Mouse (Mus musculus) left cerebral cortex, postnatal 25 days (tissue): Measurements from ENCODE around the gene Fbxw13. TPM values are rescaled to one million over a fixed set of nuclear protein-coding genes. Genes with fewer than 3 reads are reported as not detected.
"Not testable (repeated sequence)": the region's sequence is repeated elsewhere in the genome, so short reads cannot be mapped to it uniquely, and the experiment has no call there.

ENCODE experiments used
- DNase-seq, 2 experiments: peaks; one replicate each; pipeline ENCODE4 v3.0.0; 2022; ENCODE audit warnings: low spot score in 2 of 2, mixed read lengths in 1 of 2
- intact Hi-C: fragments of 180-260 bp; cut with DNase I; formaldehyde crosslinking; loops from one replicate; pipeline ENCODE4 v1.15.1; 2025
- total RNA-seq, 2 experiments: library from RNA; stranded (reverse); gene quantifications; 2 replicates each; pipeline ENCODE4 v1.2.3; 2021

Gene Fbxw13
- not detected for total RNA-seq

DNA sequence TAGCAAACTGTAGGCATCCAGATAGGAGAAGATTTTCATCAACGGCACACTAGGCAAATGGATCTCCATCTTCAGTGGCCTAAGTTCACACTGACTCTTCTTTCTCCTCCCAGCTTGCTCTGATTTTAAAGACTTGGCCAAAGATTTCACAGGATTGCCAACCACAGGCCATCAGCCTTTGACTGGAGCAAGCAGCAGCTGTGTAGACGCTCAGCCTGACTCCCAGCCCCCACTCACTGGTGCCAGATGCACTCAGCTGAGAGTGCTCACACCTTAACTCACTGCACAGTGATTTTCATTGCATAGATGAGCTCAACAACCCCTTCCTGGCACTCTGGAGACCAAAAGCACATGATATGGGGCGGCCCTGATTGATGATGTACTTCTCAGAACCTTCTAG lies at the start of gene Fbxw13:
Fbxw13 (minus strand) TSS at position 101 of the 400 bp plus-strand sequence.
- DNase-seq, intact Hi-C loops: not testable (repeated sequence)

DNA sequence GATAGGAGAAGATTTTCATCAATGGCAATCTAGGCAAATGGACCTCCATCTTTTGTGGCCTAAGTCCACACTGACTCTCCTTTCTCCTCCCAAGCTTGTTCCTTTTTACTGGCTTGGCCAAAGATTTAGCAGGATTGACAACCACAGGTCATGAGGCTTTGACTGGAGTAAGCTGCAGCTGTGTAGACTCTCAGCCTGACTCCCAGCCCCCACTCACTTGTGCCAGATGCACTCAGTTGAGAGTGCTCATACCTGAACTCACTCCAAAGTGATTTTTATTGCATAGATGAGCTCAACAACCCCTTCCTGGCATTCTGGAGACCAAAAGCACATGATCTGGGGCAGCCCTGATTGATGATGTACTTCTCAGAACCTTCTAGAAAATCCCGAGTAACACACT lies 38.9 kb upstream of the Fbxw13 start, which contains the start of gene Fbxw20:
Fbxw20 (minus strand) TSS at position 101 of the 400 bp plus-strand sequence.
- intact Hi-C loops: no loop called here
- DNase-seq: no peak

DNA sequence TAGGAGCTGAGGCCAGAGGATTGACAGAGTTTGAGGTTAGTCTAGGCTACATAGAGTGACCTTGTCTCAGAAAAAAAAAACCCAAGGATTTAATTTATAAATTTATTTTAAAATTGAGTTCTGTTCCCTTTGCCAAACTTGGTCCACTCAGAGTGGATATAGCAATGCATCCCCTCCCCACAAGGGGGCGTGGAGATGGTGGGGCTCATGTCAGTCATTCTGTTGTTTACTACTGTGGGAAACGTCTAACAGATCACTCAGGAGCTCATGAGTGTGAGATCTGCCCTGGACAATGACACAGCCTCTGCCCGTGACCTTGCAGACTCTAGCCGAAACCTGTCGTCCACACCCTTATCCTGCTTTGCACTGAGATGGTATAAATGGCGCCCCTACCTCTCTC lies 22.7 kb upstream of the Fbxw13 start:
- DNase-seq: no peak
- intact Hi-C loops: no loop called here

DNA sequence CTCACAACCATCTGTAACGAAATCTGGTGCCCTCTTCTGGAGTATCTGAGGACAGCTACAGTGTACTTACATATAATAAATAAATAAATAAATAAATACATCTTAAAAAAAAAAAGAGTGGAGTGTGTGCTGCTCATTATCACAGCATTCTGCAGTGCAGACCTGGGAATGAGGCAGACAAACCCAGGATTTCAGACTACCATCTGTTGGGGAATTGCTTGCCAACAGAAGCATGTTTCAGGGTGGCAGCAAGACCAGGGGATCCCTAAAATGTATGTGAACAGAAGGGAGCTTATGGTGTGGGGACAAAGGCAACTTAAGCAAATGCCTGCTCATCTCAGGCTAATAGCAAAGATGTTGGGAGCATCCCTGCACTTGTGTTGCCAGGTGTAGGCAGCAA lies 5.6 kb upstream of the Fbxw13 start:
- intact Hi-C loops: not testable (repeated sequence)
- DNase-seq: peak in 1 of 2 experiments; percentile 24

DNA sequence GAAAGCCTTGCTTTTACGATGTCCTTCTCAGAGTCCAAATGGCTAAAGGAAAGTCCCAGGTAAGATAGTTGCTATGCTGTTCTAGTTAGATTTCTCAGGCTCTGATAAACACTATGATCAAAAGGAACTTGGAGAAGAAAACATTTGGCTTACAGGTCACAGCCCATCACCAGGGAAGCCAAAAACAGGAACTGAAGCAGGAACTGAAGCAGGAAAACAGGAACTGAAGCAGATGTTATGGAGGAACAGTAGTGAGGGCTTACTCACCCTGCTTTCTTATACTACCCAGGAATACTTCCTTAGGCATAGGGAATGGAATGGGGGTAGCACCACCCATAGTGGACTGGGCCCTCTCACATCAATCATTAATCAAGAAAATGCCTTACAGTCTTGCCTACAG lies 4.6 kb upstream of the Fbxw13 start:
- DNase-seq: no peak
- intact Hi-C loops: no loop called here

DNA sequence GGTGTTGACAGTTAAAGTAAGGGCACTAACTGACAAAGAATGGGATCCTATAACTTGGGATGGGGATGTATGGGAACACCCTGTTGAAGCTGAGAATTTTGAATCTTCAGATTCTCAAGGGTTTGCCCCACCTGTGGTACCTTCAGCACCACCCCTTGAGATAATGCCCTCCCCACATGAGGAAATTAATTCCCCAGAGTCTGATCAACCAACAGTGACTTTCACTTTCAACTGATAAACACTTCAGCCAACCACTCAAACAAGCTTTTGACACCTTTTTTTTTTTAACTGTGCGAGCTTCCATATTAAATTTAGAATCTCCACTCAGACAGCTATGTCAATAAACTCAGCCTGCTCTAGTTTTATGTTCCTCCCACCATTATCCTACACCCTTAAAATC lies 3.6 kb upstream of the Fbxw13 start:
- intact Hi-C loops: no loop called here

DNA sequence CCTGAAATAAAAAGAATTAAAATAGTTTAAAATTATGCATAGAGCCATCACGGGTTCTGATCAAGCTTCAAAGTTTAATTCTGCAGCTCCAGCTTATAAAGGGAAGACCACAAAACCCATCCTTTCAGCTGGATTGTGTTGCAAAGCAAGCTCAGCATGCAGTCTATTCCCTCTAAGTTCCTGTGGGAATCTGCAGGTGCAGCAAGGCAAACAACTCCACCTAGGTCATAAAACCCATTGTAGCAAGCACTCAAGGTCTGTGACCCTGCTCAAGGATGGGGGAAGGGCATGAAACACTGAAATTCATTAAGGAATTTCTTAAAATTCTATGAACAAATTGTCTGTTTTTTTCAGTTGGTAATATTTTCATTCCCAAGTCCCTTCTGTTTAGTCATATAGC lies 18.6 kb downstream of the Fbxw13 start:
- intact Hi-C loops: no loop called here
- no peak for DNase-seq

More for the DNA sequence above, 3.6 kb upstream of the Fbxw13 start:
- DNase-seq: no peak

DNA sequence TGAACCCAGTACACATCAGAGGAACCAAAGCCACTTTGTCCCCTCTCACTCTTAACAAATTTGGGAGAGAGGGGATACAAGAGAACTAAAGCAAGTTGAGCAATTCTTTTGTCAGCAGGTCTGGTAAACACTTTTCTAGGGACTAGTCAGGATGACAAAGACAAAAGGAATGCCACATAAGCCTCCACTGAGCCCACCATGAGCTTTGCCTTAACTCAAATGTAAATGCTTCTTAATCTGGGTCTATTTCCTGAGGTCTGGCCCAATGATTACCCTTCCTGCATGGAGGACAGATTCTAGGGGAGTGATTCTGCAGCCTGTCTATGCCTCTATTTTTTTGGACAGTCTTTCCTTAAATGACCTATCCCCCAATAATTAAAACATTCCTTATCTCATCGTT lies 19.5 kb downstream of the Fbxw13 start:
- DNase-seq: no peak
- intact Hi-C loops: no loop called here

DNA sequence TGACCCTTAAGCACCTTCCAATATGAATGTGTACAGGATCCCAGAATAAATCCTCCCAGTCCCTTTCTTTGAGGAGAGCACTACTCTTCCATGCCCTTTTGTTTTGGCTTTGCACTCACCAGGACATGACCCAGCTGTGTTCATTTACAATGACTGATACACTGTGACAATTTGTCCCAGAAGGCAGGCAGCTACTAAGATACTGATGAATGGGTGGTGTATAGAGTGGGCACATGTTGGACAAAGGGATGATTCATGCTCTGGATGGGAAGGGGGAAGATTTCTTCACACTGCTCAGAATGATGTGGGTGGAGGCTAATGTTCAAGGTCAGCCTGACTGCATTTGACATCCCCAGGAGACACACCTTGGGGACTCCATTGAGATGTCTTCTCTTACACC lies 28.5 kb downstream of the Fbxw13 start:
- intact Hi-C loops: no loop called here
- no peak for DNase-seq

DNA sequence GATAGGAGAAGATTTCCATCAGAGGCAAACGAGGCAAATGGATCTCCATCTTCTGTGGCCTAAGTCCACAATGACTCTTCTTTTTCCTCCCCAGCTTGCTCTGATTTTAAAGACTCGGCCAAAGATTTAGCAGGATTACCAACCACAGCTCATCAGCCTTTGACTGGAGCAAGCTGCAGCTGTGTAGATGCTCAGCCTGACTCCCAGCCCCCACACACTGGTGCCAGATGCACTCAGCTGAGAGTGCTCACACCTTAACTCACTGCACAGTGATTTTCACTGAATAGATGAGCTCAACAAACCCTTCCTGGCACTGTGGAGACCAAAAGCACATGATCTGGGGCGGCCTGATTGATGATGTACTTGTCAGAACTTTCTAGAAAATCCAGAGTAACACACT lies 33.8 kb downstream of the Fbxw13 start, which contains the start of gene Fbxw21:
Fbxw21 (minus strand) TSS at position 101 of the 400 bp plus-strand sequence.
- DNase-seq: no peak
- intact Hi-C loops: no loop called here

DNA sequence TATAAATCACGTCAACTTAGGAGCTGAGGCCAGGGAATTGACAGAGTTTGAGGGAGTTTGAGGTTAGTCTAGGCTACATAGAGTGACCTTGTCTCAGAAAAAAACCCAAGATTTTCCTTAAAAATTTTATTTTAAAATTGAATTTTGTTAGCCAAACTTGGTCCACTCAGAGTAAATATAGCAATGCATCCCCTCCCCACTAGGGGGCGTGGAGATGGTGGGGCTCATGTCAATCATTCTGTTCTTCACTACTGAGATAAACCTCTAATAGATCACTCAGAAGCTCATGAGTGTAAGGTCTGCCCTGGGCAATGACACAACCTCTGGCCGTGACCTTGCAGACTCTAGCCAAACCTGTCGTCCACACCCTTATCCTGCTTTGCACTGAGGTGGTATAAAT lies 55.4 kb downstream of the Fbxw13 start:
- intact Hi-C loops: not testable (repeated sequence)

DNA sequence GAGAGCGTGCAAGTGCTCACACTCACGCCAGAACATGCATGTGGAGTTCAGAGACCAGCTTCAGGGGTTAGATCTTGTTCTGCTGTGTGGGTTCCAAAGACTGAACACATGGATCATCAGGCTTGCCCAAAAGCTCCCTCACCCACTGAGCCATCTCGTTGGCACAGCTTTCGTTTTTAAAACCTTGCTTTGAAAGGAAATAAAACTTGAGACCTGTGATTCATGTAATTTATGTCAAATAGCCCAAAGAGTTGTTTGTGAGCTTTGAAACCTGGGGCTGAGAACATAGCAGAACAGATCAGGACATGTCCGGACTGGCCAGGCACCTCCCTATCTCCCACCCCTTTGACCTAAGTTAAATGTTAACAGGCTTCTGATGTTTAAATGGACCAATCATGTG lies 65.7 kb downstream of the Fbxw13 start:
- intact Hi-C loops: no loop called here
- DNase-seq: no peak

More for the DNA sequence above, 55.4 kb downstream of the Fbxw13 start:
- DNase-seq: not testable (repeated sequence)

Other genes with a start within 250 kb of the Fbxw13 start
- 1 to 10 TPM; 2.5 to 4.5 TPM for gene Col7a1, start 242.4 kb downstream of the Fbxw13 start, total RNA-seq
- gene Ucn2, start 210.0 kb downstream of the Fbxw13 start, total RNA-seq: not detected
- gene Pfkfb4, start 204.2 kb downstream of the Fbxw13 start, total RNA-seq: 10 to 100 TPM; 12.5 to 15.5 TPM
- 10 to 100 TPM; 66.3 to 77.4 TPM for gene Shisa5, start 157.4 kb downstream of the Fbxw13 start, total RNA-seq
- gene Trex1, start 136.2 kb downstream of the Fbxw13 start, total RNA-seq: 10 to 100 TPM; 12.7 to 13.0 TPM
- 10 to 100 TPM; 25.8 to 28.5 TPM for gene Atrip, start 121.9 kb downstream of the Fbxw13 start, total RNA-seq
- gene Ccdc51, start 113.5 kb downstream of the Fbxw13 start, total RNA-seq: 1 to 10 TPM; 7.2 to 8.0 TPM
- 100 to 1,000 TPM; 365 to 371 TPM for gene Tma7, start 113.4 kb downstream of the Fbxw13 start, total RNA-seq
- 10 to 100 TPM; 66.3 to 69.9 TPM for gene Plxnb1, start 100.6 kb downstream of the Fbxw13 start, total RNA-seq
- not detected for gene Fbxw21, start 33.9 kb downstream of the Fbxw13 start, total RNA-seq
- gene Fbxw20, start 38.8 kb upstream of the Fbxw13 start, total RNA-seq: not detected
- gene Fbxw14, start 91.7 kb upstream of the Fbxw13 start, total RNA-seq: not detected
- not detected for gene Fbxw28, start 143.7 kb upstream of the Fbxw13 start, total RNA-seq
- not detected for gene Fbxw22, start 208.3 kb upstream of the Fbxw13 start, total RNA-seq